Mouse (Mus musculus) kidney, postnatal 0 days (tissue): ENCODE measurements around the gene Krtap24-1. TPM values are rescaled to one million over a fixed set of nuclear protein-coding genes. Genes with fewer than 3 reads are reported as not detected.
A peak's percentile ranks its signal among the peaks of the same experiment; 100 is the strongest.

Experiments
- ATAC-seq: fragments of 200-750 bp; cut with Nextera tagmentation; replicated peaks from 2 replicates; pipeline ENCODE4 v1.8.0; 2017; ENCODE audit warnings: low read depth, moderate number of reproducible peaks, moderate TSS enrichment, moderate library complexity; ENCODE audit not compliant: low FRiP score
- DNase-seq: peaks from one replicate; pipeline ENCODE4 v3.0.0-alpha.2; 2016; ENCODE audit warnings: low spot score
- H3K27ac ChIP-seq: fragments of 300-500 bp; sonication (generic); 2 replicates; pipeline ENCODE4 v1.5.1; 2014; ENCODE audit warnings: mild to moderate bottlenecking
- H3K27me3 ChIP-seq: fragments of 300-500 bp; sonication (generic); 2 replicates; pipeline ENCODE4 v1.6.1; 2014; ENCODE audit warnings: low read length, mixed read lengths; ENCODE audit not compliant: insufficient read depth
- H3K36me3 ChIP-seq: fragments of 300-500 bp; sonication (generic); 2 replicates; pipeline ENCODE4 v1.6.1; 2014; ENCODE audit warnings: low read length, mixed read lengths; ENCODE audit not compliant: insufficient read depth
- H3K4me1 ChIP-seq: fragments of 300-500 bp; sonication (generic); replicated peaks from 2 replicates; pipeline ENCODE4 v1.6.1; 2014; ENCODE audit warnings: antibody characterized with exemption, low read length, mixed read lengths; ENCODE audit not compliant: insufficient read depth
- H3K4me2 ChIP-seq: fragments of 300-500 bp; sonication (generic); 2 replicates; pipeline ENCODE4 v1.6.1; 2014; ENCODE audit warnings: mild to moderate bottlenecking, low read length, moderate library complexity, mixed read lengths
- H3K4me3 ChIP-seq: fragments of 300-500 bp; sonication (generic); replicated peaks from 2 replicates; pipeline ENCODE4 v1.5.1; 2014; ENCODE audit warnings: low read depth, low read length
- H3K9ac ChIP-seq: fragments of 300-500 bp; sonication (generic); 2 replicates; pipeline ENCODE4 v1.6.1; 2014; ENCODE audit warnings: low read depth, low read length
- H3K9me3 ChIP-seq: fragments of 300-500 bp; sonication (generic); replicated peaks from 2 replicates; pipeline ENCODE4 v1.6.1; 2016; ENCODE audit warnings: low read length, inconsistent platforms, mixed read lengths
- CTCF ChIP-seq: IDR thresholded peaks from 2 replicates; pipeline ENCODE4 v1.5.1; 2016; ENCODE audit warnings: antibody characterized with exemption, low read depth, mild to moderate bottlenecking, moderate library complexity
- WGBS: fragments of 180-500 bp; shearing (Covaris S2); extraction: QIAGEN DNeasy Blood & Tissue Kit; methylation state at CpG from one replicate; pipeline ENCODE4 v1.1.7; 2014; 5-methylcytosine and 5-hydroxymethylcytosine counted together
- polyA plus RNA-seq: library from polyadenylated mRNA; unstranded; fragments of >200 nt; fragmentation: Nextera tagmentation; extraction: Ambion mirVana; gene quantifications from 2 replicates; pipeline ENCODE4 v1.2.1, GENCODE M21; 2015

The Krtap24-1 gene
- polyA plus RNA-seq, result not detected in 2 replicates

DNA sequence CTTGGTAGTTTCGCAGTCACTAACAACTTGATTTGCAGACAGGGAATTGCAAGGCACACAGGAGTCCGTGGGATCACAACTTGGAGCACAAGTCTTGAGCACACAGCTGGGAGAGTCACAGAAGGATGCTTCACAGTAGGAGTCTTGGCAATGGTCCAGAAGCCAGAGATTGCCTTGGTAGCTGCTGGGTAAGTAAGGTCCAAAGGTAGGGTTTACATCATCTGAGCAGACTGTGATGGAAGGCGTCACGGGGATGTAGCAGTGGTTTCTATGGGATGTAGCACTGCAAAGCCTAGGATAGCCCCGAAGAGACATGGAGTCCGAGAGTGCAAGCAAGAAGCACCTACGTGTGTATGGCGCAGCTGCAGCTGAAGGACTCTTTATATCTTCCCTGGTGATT, at the start of gene Krtap24-1:
Gene Krtap24-1, minus strand, starts transcription at position 358 of the 400 bp plus-strand sequence.
- Histone ChIP-seq H3K9me3 (no peaks in the 10 kb centered on the region), H3K4me1 (no peaks in the 10 kb centered on the region), H3K4me3 (no peak within 1 kb of the TSS), H3K36me3 (no peaks in the 10 kb centered on the region), H3K4me2 (no peak within 1 kb of the TSS), H3K9ac (no peak within 1 kb of the TSS), H3K27me3 (no peaks in the 10 kb centered on the region), H3K27ac (no peak within 1 kb of the TSS)
- WGBS, result 92% methylated on average over 8 of the region's 8 CpGs
- DNase-seq (no peak), ATAC-seq (0 out of 2 replicates have a peak, but pooled peaks have one; percentile 49)
- no peak for TF ChIP-seq CTCF

DNA sequence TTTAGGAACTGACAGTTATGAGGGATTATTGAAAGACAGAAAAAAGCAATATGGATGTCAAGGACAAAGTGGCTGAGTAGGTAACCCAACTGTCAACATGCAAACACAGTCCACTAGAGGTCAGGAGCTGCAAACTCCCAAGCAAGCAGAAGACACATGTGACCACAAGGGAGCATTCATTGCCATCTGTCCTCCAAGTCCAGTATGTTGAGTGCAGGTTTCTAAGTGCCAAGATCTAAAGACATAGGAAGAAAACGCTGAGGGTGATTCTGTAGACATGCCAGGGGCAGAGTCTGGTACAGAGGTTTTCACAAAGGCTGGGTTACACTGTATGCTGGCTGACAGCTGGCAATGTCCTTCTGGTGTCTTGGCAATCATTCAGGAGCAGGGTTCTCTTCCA, 45.3 kb upstream of the Krtap24-1 start:
- peak; percentile 44 for DNase-seq
- no peaks in the 10 kb centered on the region for H3K4me1 ChIP-seq
- peak; percentile 81 for TF ChIP-seq CTCF
- H3K4me2 ChIP-seq, result no peak overlapping the region
- 60% methylated on average over 1 of the region's 1 CpGs for WGBS
- H3K27me3 ChIP-seq, result no peaks in the 10 kb centered on the region
- no peak overlapping the region for H3K9ac ChIP-seq
- no peak overlapping the region for H3K4me3 ChIP-seq
- H3K9me3 ChIP-seq, result no peaks in the 10 kb centered on the region
- no peaks in the 10 kb centered on the region for H3K36me3 ChIP-seq
- no peak overlapping the region for H3K27ac ChIP-seq
- ATAC-seq, result peak; percentile 46; the same call in 1 of the 2 replicates

DNA sequence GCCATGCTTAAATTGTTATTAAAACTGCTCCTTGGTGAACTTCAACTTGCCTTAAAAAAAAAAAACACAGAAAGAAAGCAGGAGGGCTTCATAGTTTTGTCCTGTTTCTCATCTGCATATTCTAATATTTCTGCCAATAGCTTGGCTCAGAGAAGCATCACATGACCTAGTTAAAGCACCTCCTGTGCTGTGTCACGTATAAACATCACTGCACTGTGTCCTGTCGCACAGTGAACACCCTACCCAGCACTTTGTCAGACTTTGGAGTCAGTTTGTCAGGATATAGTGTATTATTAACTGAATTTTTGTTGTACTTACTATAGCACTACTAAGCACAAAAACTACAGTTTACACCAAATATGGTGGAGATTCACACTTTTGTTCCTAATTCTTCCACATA, 39.9 kb upstream of the Krtap24-1 start:
- no peak overlapping the region for H3K4me3 ChIP-seq
- H3K9me3 ChIP-seq, result no peaks in the 10 kb centered on the region
- no peaks in the 10 kb centered on the region; the same call in 1 of the 2 replicates for H3K4me1 ChIP-seq
- no peak overlapping the region for H3K9ac ChIP-seq
- no peak for DNase-seq
- no peak for TF ChIP-seq CTCF
- H3K27ac ChIP-seq, result no peak overlapping the region
- peak; percentile 91 for ATAC-seq
- H3K4me2 ChIP-seq, result no peak overlapping the region
- no peaks in the 10 kb centered on the region for H3K27me3 ChIP-seq
- no peaks in the 10 kb centered on the region for H3K36me3 ChIP-seq
- whole genome bisulfite sequencing, result 48% methylated on average over 2 of the region's 2 CpGs

GRCm38 (mm10) chr16:88651082-88651481, 39.0 kb upstream of the Krtap24-1 start:
- H3K4me1 ChIP-seq, result no peaks in the 10 kb centered on the region; the same call in 1 of the 2 replicates
- WGBS, result 33% methylated on average over 1 of the region's 1 CpGs
- no peak overlapping the region for H3K9ac ChIP-seq
- TF ChIP-seq CTCF, result no peak
- H3K4me2 ChIP-seq, result no peak overlapping the region
- no peaks in the 10 kb centered on the region for H3K27me3 ChIP-seq
- no peak overlapping the region for H3K27ac ChIP-seq
- ATAC-seq (no peak), DNase-seq (no peak)
- H3K9me3 ChIP-seq, result no peaks in the 10 kb centered on the region
- H3K4me3 ChIP-seq, result no peak overlapping the region
- no peaks in the 10 kb centered on the region for H3K36me3 ChIP-seq

DNA sequence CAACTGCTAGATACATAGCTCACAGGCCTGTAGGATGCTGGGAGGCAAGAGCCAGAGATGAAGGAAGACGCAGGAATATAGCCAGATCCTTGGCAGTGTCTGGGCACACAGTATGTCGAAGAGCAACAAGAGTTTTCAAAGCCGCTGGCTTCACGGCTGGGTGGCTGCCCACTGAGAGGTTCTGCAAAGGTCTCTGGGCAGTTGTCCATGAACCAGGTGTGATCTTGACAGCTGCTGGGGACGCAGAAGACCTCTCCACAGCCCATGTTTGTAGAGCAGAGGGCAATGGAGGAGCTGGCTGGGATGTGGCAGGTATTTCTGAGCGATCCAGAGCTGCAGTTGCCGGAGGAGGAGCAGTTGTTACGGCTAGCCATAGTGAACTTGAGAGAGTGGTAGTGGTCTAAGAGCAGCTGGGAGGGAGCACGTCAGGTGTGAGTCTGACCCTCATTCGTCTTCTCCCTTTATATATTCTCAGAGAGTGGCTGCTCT, 35.3 kb upstream of the Krtap24-1 start, which contains the start of gene Krtap26-1:
Gene Krtap26-1, minus strand, starts transcription at position 439 of the 489 bp plus-strand sequence.
- Histone ChIP-seq H3K27ac (no peak within 1 kb of the TSS), H3K4me2 (no peak within 1 kb of the TSS), H3K27me3 (no peaks in the 10 kb centered on the region), H3K9me3 (no peaks in the 10 kb centered on the region), H3K4me3 (no peak within 1 kb of the TSS), H3K36me3 (no peaks in the 10 kb centered on the region), H3K4me1 (no peaks in the 10 kb centered on the region; the same call in 1 of the 2 replicates), H3K9ac (no peak within 1 kb of the TSS)
- TF ChIP-seq CTCF, result no peak
- DNase-seq (no peak), ATAC-seq (no peak)
- 35% methylated on average over 10 of the region's 10 CpGs for WGBS

DNA sequence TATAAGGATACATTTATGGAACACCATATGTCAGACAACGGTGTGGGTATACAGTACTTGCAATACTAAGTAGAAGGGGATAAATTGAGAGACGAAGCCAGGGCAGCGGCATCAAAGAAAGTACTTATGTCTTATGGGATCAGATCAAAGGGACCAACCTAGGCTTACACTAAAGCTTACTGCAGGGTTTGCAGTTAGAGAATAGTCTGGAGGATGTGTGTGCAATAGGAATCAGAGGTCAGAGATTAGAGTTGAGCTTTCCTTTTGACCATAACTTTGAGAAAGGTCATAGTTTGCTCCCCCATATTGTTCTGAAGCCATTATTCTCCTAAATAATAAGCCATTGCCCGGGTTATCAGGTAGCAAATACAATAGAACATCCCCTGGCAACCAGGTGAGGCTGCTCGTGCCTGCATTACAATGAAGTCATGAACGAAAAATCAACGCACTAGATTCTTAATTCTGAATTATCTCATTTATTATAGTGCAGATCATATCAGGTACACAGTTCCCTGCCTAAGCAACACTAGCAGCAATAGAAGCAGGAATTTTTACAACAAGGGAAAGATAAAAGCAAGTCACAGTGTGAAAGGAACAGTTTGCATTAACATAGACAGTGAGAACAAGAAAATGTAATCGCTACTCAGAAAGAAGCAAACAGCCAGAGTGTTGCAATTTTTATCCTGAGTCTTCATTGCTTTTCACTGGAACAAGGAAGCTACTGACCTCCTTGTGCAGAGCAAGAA, 34.5 kb upstream of the Krtap24-1 start:
- no peak overlapping the region for H3K4me3 ChIP-seq
- no peaks in the 10 kb centered on the region for H3K27me3 ChIP-seq

More for the DNA sequence above, 34.5 kb upstream of the Krtap24-1 start:
- no peak overlapping the region for H3K4me2 ChIP-seq
- ATAC-seq, result no peak
- no peak overlapping the region for H3K9ac ChIP-seq
- 80% methylated on average over 8 of the region's 8 CpGs for WGBS
- H3K4me1 ChIP-seq, result no peaks in the 10 kb centered on the region; the same call in 1 of the 2 replicates
- H3K36me3 ChIP-seq, result no peaks in the 10 kb centered on the region
- no peak for DNase-seq
- no peak overlapping the region for H3K27ac ChIP-seq
- no peak for TF ChIP-seq CTCF
- H3K9me3 ChIP-seq, result no peaks in the 10 kb centered on the region
